Mouse (Mus musculus) hindbrain, embryonic 15.5 days (tissue): ENCODE measurements at regions not wholly inside any gene's neighbourhood (a gene's known extent, or its start where the extent isn't known, plus 50 kb on each side); places are given as distances from the start of the nearest gene placed in this dataset.

Source experiments
- ATAC-seq: fragments of 200-750 bp; cut with Nextera tagmentation; 2 replicates; pipeline ENCODE4 v1.8.0; 2017; ENCODE audit warnings: low read depth, moderate number of reproducible peaks, moderate TSS enrichment; ENCODE audit not compliant: low FRiP score
- H3K27ac ChIP-seq: fragments of 300-500 bp; sonication (generic); replicated peaks from 2 replicates; pipeline ENCODE4 v1.5.1; 2015; ENCODE audit warnings: mild to moderate bottlenecking, inconsistent platforms
- H3K27me3 ChIP-seq: fragments of 300-500 bp; sonication (generic); 2 replicates; pipeline ENCODE4 v1.6.1; 2015; ENCODE audit warnings: control low read depth, inconsistent platforms
- H3K36me3 ChIP-seq: fragments of 300-500 bp; sonication (generic); 2 replicates; pipeline ENCODE4 v1.6.1; 2015; ENCODE audit warnings: control low read depth, inconsistent platforms
- H3K4me1 ChIP-seq: fragments of 300-500 bp; sonication (generic); replicated peaks from 2 replicates; pipeline ENCODE4 v1.6.1; 2015; ENCODE audit warnings: control low read depth, inconsistent platforms
- H3K4me2 ChIP-seq: fragments of 300-500 bp; sonication (generic); 2 replicates; pipeline ENCODE4 v1.6.1; 2015; ENCODE audit warnings: moderate library complexity, mild to moderate bottlenecking, inconsistent platforms
- H3K4me3 ChIP-seq: fragments of 300-500 bp; sonication (generic); 2 replicates; pipeline ENCODE4 v1.5.1; 2015; ENCODE audit warnings: mild to moderate bottlenecking, inconsistent platforms
- H3K9ac ChIP-seq: fragments of 300-500 bp; sonication (generic); 2 replicates; pipeline ENCODE4 v1.6.1; 2015; ENCODE audit warnings: inconsistent platforms
- H3K9me3 ChIP-seq: fragments of 300-500 bp; sonication (generic); 2 replicates; pipeline ENCODE4 v1.6.1; 2016; ENCODE audit warnings: control low read depth, inconsistent platforms
- WGBS: fragments of 180-500 bp; shearing (Covaris S2); methylation state at CpG from one replicate; pipeline ENCODE4 v1.1.7; 2015; 5-methylcytosine and 5-hydroxymethylcytosine counted together

GRCm38 (mm10) chr3:61268453-61269335, 92.7 kb upstream of the Rap2b start:
- Histone ChIP-seq H3K4me2 (no peak overlapping the region), H3K27me3 (no peaks in the 10 kb centered on the region), H3K4me3 (no peak overlapping the region), H3K9ac (no peak overlapping the region), H3K4me1 (no peaks in the 10 kb centered on the region), H3K9me3 (no peaks in the 10 kb centered on the region), H3K27ac (no peak overlapping the region), H3K36me3 (no peaks in the 10 kb centered on the region)
- ATAC-seq, result no peak
- 76% methylated on average over 5 of the region's 5 CpGs for WGBS

GRCm38 (mm10) chr3:61285924-61286520, 75.4 kb upstream of the Rap2b start:
- Histone ChIP-seq H3K9me3 (no peaks in the 10 kb centered on the region), H3K4me3 (no peak overlapping the region), H3K9ac (no peak overlapping the region)

DNA sequence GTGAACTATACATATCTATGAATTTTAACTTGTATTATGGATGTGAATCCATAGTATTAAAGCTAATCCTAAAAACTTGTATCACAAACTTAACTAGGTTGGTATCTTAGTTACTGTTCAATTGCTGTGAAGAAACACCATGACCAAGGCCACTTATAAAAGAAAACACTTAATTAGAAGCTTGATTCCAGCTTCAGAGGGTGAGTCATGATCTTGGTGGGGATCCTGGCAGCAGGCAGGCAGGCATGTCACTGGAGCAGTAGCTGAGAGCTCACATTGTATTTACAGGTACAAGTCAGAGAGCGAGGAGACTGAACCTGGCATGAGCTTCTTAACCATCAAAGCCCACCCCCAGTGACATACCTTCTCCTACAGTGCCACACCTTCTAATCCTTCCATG, 73.2 kb upstream of the Rap2b start:
- ATAC-seq, result no peak

More at GRCm38 (mm10) chr3:61285924-61286520, 75.4 kb upstream of the Rap2b start:
- Histone ChIP-seq H3K4me2 (no peak overlapping the region), H3K36me3 (no peaks in the 10 kb centered on the region), H3K4me1 (no peaks in the 10 kb centered on the region), H3K27ac (no peak overlapping the region), H3K27me3 (no peaks in the 10 kb centered on the region)
- ATAC-seq, result no peak
- WGBS, result 47% methylated on average over 10 of the region's 10 CpGs

DNA sequence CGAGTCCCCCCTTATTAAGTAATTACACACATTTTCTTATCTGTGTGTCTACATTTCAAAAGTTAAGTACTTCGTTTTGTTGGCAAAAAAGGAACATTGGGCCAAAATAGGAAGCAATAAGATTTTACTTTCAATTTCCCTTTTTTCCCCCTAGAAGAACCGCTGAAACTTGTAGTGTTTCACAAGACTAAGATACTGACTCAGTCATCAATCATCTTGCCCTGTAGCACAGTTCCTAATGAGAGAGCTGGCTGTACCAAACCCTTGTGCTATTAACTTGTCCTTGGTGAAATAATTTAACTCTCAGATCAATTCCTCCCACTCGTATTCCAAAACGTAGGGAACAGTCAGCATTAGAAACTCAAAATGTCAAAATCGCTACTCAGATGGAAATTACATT, 66.6 kb upstream of the Rap2b start:
- no peaks in the 10 kb centered on the region for H3K9me3 ChIP-seq
- H3K4me3 ChIP-seq, result no peak overlapping the region
- H3K9ac ChIP-seq, result no peak overlapping the region
- H3K27me3 ChIP-seq, result no peaks in the 10 kb centered on the region
- WGBS, result 82% methylated on average over 6 of the region's 6 CpGs
- H3K27ac ChIP-seq, result no peak overlapping the region
- no peaks in the 10 kb centered on the region for H3K36me3 ChIP-seq
- no peaks in the 10 kb centered on the region for H3K4me1 ChIP-seq
- ATAC-seq, result no peak
- H3K4me2 ChIP-seq, result no peak overlapping the region

More for the DNA sequence above, 73.2 kb upstream of the Rap2b start:
- H3K36me3 ChIP-seq, result no peaks in the 10 kb centered on the region
- WGBS, result 81% methylated on average over 1 of the region's 1 CpGs
- no peak overlapping the region for H3K9ac ChIP-seq
- no peaks in the 10 kb centered on the region for H3K9me3 ChIP-seq
- H3K4me2 ChIP-seq, result no peak overlapping the region
- H3K4me3 ChIP-seq, result no peak overlapping the region
- H3K4me1 ChIP-seq, result no peaks in the 10 kb centered on the region
- no peak overlapping the region for H3K27ac ChIP-seq
- H3K27me3 ChIP-seq, result no peaks in the 10 kb centered on the region

DNA sequence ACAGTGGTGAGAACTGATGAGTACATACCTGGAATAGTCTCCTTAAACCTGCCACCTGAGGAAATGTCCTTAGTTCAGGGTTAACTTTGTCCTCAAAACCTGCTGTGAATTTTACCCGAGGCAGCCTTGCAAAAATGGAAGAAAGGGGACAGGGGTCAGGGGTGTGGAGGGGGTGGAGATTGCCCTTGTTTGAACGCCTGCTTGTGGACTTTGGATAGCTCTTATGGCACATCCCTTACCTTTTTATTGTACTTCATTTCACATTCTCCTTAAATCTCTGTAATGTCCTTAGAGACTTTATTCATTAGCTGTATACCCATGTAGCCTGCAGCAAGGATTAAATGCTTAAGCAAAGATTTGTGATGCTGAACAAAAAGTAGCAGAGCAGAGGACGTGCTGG, 64.1 kb upstream of the Rap2b start:
- no peaks in the 10 kb centered on the region for H3K9me3 ChIP-seq
- no peak overlapping the region for H3K4me2 ChIP-seq
- no peaks in the 10 kb centered on the region for H3K4me1 ChIP-seq
- H3K27me3 ChIP-seq, result no peaks in the 10 kb centered on the region
- no peak overlapping the region for H3K27ac ChIP-seq
- no peak overlapping the region for H3K9ac ChIP-seq
- 79% methylated on average over 3 of the region's 3 CpGs for WGBS
- no peak for ATAC-seq
- no peaks in the 10 kb centered on the region for H3K36me3 ChIP-seq
- H3K4me3 ChIP-seq, result no peak overlapping the region

DNA sequence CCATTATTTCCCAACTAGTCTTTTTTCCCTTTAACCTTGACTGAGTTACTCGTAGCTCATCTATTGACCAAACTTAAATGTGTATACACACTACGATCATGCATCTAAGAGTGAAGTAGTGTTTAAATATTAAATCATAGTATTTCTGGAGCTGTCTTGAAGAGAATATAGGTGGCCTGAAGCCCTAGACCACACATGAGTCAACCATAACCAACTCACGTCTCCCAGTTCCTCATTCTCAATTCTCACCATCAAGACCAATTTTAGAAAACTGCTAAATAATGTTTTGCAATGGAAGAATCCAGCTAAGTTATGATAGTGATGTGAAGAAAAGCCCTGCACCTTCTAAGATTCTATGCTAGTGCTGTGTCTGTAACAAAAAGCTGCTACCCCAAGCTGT, 59.2 kb upstream of the Rap2b start:
- H3K27me3 ChIP-seq, result no peaks in the 10 kb centered on the region
- no peak overlapping the region for H3K4me2 ChIP-seq
- no peaks in the 10 kb centered on the region for H3K4me1 ChIP-seq
- no peak for ATAC-seq
- no peaks in the 10 kb centered on the region for H3K9me3 ChIP-seq
- 96% methylated on average over 3 of the region's 3 CpGs for WGBS
- no peak overlapping the region for H3K4me3 ChIP-seq
- H3K9ac ChIP-seq, result no peak overlapping the region
- no peak overlapping the region for H3K27ac ChIP-seq
- H3K36me3 ChIP-seq, result no peaks in the 10 kb centered on the region

DNA sequence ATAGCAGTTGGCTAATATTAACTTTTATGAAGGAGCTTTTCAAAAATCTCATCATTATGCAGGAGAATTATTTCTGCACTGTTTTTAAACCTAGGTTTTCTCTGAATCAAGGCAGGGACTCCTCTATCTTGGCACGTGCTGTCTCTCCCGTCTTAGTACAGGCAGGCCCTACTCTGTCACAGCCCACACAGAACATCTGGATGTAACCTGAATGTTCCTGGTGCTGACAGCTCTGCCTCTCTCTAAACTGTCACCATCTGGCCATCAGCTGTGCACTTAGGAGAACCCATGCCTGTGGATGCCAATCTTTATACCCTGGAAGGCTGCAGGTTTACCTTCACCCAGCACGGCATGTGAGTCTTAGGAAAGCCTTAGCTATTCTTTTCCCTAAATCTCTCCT, 58.0 kb upstream of the Rap2b start:
- H3K36me3 ChIP-seq, result no peaks in the 10 kb centered on the region
- no peak overlapping the region for H3K4me3 ChIP-seq

DNA sequence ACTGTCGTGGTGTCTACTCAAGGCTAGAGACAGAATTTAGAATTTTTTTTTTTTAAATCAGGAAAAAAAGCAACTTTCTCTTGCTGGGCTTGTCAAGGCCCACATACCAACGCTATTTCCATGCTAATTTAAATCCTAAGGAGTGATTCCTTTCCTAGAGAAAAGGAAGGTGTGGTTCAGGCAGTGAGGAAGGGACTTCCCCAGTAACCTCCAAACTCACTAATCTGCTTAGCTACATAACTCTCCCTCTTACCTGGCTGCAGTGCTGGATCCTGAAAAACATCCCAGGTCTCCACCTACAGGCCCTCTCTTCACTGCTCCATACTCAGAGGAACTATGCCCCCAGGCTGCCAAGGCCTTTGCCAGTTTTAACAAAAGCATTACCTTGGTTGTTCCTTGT, 55.1 kb upstream of the Rap2b start:
- Histone ChIP-seq H3K9ac (no peak overlapping the region), H3K36me3 (no peaks in the 10 kb centered on the region), H3K4me3 (no peak overlapping the region), H3K27me3 (no peaks in the 10 kb centered on the region), H3K4me1 (no peaks in the 10 kb centered on the region), H3K27ac (no peak overlapping the region), H3K9me3 (no peaks in the 10 kb centered on the region), H3K4me2 (no peak overlapping the region)
- ATAC-seq, result no peak
- 51% methylated on average over 2 of the region's 2 CpGs for WGBS

More for the DNA sequence above, 58.0 kb upstream of the Rap2b start:
- 77% methylated on average over 3 of the region's 3 CpGs for WGBS
- no peaks in the 10 kb centered on the region for H3K9me3 ChIP-seq
- no peaks in the 10 kb centered on the region for H3K4me1 ChIP-seq
- H3K27ac ChIP-seq, result no peak overlapping the region
- H3K27me3 ChIP-seq, result no peaks in the 10 kb centered on the region
- no peak overlapping the region for H3K4me2 ChIP-seq
- H3K9ac ChIP-seq, result no peak overlapping the region
- ATAC-seq, result peak; percentile 54; the same call in 1 of the 2 replicates

- Histone ChIP-seq H3K4me2 (no peak overlapping the region), H3K27ac (no peak overlapping the region), H3K4me3 (no peak overlapping the region), H3K36me3 (no peaks in the 10 kb centered on the region), H3K9me3 (no peaks in the 10 kb centered on the region), H3K4me1 (no peaks in the 10 kb centered on the region), H3K27me3 (no peaks in the 10 kb centered on the region), H3K9ac (no peak overlapping the region)
- 91% methylated on average over 2 of the region's 2 CpGs for whole genome bisulfite sequencing
- no peak for ATAC-seq
These were observed 52.7 kb upstream of the Rap2b start for GRCm38 (mm10) chr3:61308764-61309163.

- Histone ChIP-seq H3K9me3 (no peaks in the 10 kb centered on the region), H3K36me3 (no peaks in the 10 kb centered on the region), H3K27me3 (no peaks in the 10 kb centered on the region), H3K4me1 (no peaks in the 10 kb centered on the region), H3K4me3 (no peak overlapping the region), H3K9ac (no peak overlapping the region), H3K27ac (no peak overlapping the region), H3K4me2 (no peak overlapping the region)
- no peak for ATAC-seq
- WGBS, result 93% methylated on average over 1 of the region's 1 CpGs
These were observed 52.2 kb upstream of the Rap2b start for GRCm38 (mm10) chr3:61309197-61309596.
